Mouse (Mus musculus): ENCODE measurements at regions not wholly inside any gene's neighbourhood (a gene's known extent, or its start where the extent isn't known, plus 50 kb on each side); places are given as distances from the start of the nearest gene placed in this dataset.

DNA sequence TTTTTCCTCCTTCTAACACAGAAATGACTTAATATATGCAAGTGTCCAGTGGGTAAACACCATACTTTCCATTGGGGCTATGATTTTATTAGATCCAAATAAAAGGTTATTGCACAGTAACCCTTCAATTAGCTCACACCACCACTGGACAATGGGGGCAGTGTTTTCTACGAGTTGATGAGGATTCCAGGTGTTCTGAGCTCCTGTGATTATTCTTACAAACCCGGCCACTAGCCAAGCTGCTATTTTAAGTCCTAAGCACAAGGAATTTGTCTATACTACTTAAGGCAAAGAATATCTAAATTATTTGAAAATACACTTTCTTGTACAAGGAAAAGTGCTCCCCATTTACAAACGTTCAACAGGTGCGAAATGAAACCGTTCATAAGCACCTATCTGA, 2379.9 kb upstream of the Gm7489 start:
- no peak overlapping the region for H3K4me3 ChIP-seq (replicated peaks; ENCODE audit: control insufficient read depth, low read depth, low read length)
- H3K27ac ChIP-seq (ENCODE audit: control insufficient read depth, insufficient read depth, low read depth, low read length, poor library complexity), result no peak overlapping the region
- WGBS, result 79% methylated on average over 5 of the region's 5 CpGs
- H3K4me1 ChIP-seq (ENCODE audit: control insufficient read depth, insufficient read depth, low read length), result no peaks in the 10 kb centered on the region
- no peak for TF ChIP-seq CTCF (IDR thresholded peaks at IDR 0.05; ENCODE audit: control insufficient read depth, insufficient read depth, low read length)

GRCm38 (mm10) chr15:51507126-51507525, 2377.6 kb upstream of the Gm7489 start:
- Histone ChIP-seq H3K4me1 (ENCODE audit: control insufficient read depth, insufficient read depth, low read length) (no peaks in the 10 kb centered on the region), H3K27ac (ENCODE audit: control insufficient read depth, insufficient read depth, low read depth, low read length, poor library complexity) (no peak overlapping the region), H3K4me3 (replicated peaks; ENCODE audit: control insufficient read depth, low read depth, low read length) (no peak overlapping the region)
- TF ChIP-seq POLR2A (IDR thresholded peaks at IDR 0.05; ENCODE audit: borderline replicate concordance, control insufficient read depth, low read depth, low read length), result no peak
- TF ChIP-seq CTCF (IDR thresholded peaks at IDR 0.05; ENCODE audit: control insufficient read depth, insufficient read depth, low read length), result no peak
- 47% methylated on average over 2 of the region's 2 CpGs for WGBS

- WGBS, result 69% methylated on average over 5 of the region's 5 CpGs
- no peak overlapping the region for H3K27ac ChIP-seq (ENCODE audit: control insufficient read depth, insufficient read depth, low read depth, low read length, poor library complexity)
- H3K4me1 ChIP-seq (ENCODE audit: control insufficient read depth, insufficient read depth, low read length), result no peaks in the 10 kb centered on the region
- H3K4me3 ChIP-seq (replicated peaks; ENCODE audit: control insufficient read depth, low read depth, low read length), result no peak overlapping the region
- TF ChIP-seq POLR2A (IDR thresholded peaks at IDR 0.05; ENCODE audit: borderline replicate concordance, control insufficient read depth, low read depth, low read length) (no peak), CTCF (IDR thresholded peaks at IDR 0.05; ENCODE audit: control insufficient read depth, insufficient read depth, low read length) (no peak)
Measured at GRCm38 (mm10) chr15:51511319-51511718, 2373.4 kb upstream of the Gm7489 start.

GRCm38 (mm10) chr15:51536317-51536716, 2348.4 kb upstream of the Gm7489 start:
- Histone ChIP-seq H3K27ac (ENCODE audit: control insufficient read depth, insufficient read depth, low read depth, low read length, poor library complexity) (no peak overlapping the region), H3K4me3 (replicated peaks; ENCODE audit: control insufficient read depth, low read depth, low read length) (no peak overlapping the region), H3K4me1 (ENCODE audit: control insufficient read depth, insufficient read depth, low read length) (no peaks in the 10 kb centered on the region)
- no peak for TF ChIP-seq CTCF (IDR thresholded peaks at IDR 0.05; ENCODE audit: control insufficient read depth, insufficient read depth, low read length)
- no peak for TF ChIP-seq POLR2A (IDR thresholded peaks at IDR 0.05; ENCODE audit: borderline replicate concordance, control insufficient read depth, low read depth, low read length)
- 76% methylated on average over 5 of the region's 5 CpGs for WGBS

DNA sequence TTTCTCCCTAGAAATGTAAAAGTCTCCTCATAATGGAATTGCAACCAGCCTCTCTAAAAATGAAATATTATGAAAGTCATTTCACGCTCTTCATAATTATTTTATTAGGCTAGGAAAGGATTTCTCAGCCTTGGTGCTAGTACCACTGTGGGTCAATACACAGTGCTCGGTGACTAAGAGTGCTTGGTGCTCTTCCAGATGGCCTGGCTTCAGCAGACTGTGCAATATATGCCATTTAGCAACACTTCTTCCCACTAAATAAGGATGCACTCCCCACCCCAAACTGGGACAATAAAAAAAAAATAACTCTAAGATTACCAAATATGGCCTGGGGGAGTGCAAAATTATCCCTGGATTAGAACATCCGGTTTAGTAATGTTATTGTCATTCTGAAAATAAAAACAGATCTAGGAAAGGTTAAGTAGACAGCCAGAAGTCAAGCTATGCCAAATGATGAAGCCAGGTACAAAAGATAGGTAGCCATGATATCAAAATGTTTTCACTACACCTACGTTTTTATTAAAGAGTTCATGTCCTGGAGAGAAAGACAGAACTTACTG, 2333.4 kb upstream of the Gm7489 start:
- no peak for TF ChIP-seq POLR2A (IDR thresholded peaks at IDR 0.05; ENCODE audit: borderline replicate concordance, control insufficient read depth, low read depth, low read length)
- no peak for TF ChIP-seq CTCF (IDR thresholded peaks at IDR 0.05; ENCODE audit: control insufficient read depth, insufficient read depth, low read length)
- Histone ChIP-seq H3K4me3 (replicated peaks; ENCODE audit: control insufficient read depth, low read depth, low read length) (no peak overlapping the region), H3K4me1 (ENCODE audit: control insufficient read depth, insufficient read depth, low read length) (no peaks in the 10 kb centered on the region), H3K27ac (ENCODE audit: control insufficient read depth, insufficient read depth, low read depth, low read length, poor library complexity) (no peak overlapping the region)
- 74% methylated on average over 4 of the region's 4 CpGs for WGBS

GRCm38 (mm10) chr15:51558215-51558614, 2326.5 kb upstream of the Gm7489 start:
- no peak for TF ChIP-seq CTCF (IDR thresholded peaks at IDR 0.05; ENCODE audit: control insufficient read depth, insufficient read depth, low read length)
- no peak for TF ChIP-seq POLR2A (IDR thresholded peaks at IDR 0.05; ENCODE audit: borderline replicate concordance, control insufficient read depth, low read depth, low read length)
- H3K27ac ChIP-seq (ENCODE audit: control insufficient read depth, insufficient read depth, low read depth, low read length, poor library complexity), result no peak overlapping the region
- H3K4me1 ChIP-seq (ENCODE audit: control insufficient read depth, insufficient read depth, low read length), result no peaks in the 10 kb centered on the region
- no peak overlapping the region for H3K4me3 ChIP-seq (replicated peaks; ENCODE audit: control insufficient read depth, low read depth, low read length)

DNA sequence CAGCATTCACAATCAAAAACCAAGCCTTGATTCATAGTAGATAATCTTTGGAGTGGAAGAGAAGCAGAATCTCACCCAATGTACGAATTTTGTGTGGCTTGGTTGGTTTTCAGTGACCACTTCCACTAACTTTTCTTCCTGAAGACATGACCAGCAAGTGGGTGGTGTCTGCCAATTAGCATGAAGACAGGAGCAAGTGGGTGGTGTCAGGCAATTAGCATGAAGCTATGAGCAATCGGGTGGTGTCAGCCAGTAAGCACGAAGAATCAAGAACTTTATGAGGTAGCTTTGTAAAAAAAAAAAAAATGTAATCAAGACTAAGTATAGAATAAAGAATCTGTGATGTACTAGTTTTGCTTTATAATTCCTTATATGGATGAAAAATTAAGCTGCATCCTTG, 2319.2 kb upstream of the Gm7489 start:
- no peak for TF ChIP-seq POLR2A (IDR thresholded peaks at IDR 0.05; ENCODE audit: borderline replicate concordance, control insufficient read depth, low read depth, low read length)
- TF ChIP-seq CTCF (IDR thresholded peaks at IDR 0.05; ENCODE audit: control insufficient read depth, insufficient read depth, low read length), result no peak
- WGBS, result 71% methylated on average over 3 of the region's 3 CpGs
- no peak overlapping the region for H3K4me3 ChIP-seq (replicated peaks; ENCODE audit: control insufficient read depth, low read depth, low read length)
- no peak overlapping the region for H3K27ac ChIP-seq (ENCODE audit: control insufficient read depth, insufficient read depth, low read depth, low read length, poor library complexity)
- H3K4me1 ChIP-seq (ENCODE audit: control insufficient read depth, insufficient read depth, low read length), result no peaks in the 10 kb centered on the region

- no peaks in the 10 kb centered on the region for H3K4me1 ChIP-seq (ENCODE audit: control insufficient read depth, insufficient read depth, low read length)
- TF ChIP-seq CTCF (IDR thresholded peaks at IDR 0.05; ENCODE audit: control insufficient read depth, insufficient read depth, low read length) (no peak), POLR2A (IDR thresholded peaks at IDR 0.05; ENCODE audit: borderline replicate concordance, control insufficient read depth, low read depth, low read length) (no peak)
- H3K27ac ChIP-seq (ENCODE audit: control insufficient read depth, insufficient read depth, low read depth, low read length, poor library complexity), result no peak overlapping the region
- no peak overlapping the region for H3K4me3 ChIP-seq (replicated peaks; ENCODE audit: control insufficient read depth, low read depth, low read length)
- 83% methylated on average over 1 of the region's 1 CpGs for WGBS
Measured at GRCm38 (mm10) chr15:51570631-51571030, 2314.1 kb upstream of the Gm7489 start.

GRCm38 (mm10) chr15:51574538-51575105, 2310.1 kb upstream of the Gm7489 start:
- H3K27ac ChIP-seq (ENCODE audit: control insufficient read depth, insufficient read depth, low read depth, low read length, poor library complexity), result no peak overlapping the region
- no peak for TF ChIP-seq POLR2A (IDR thresholded peaks at IDR 0.05; ENCODE audit: borderline replicate concordance, control insufficient read depth, low read depth, low read length)
- no peak for TF ChIP-seq CTCF (IDR thresholded peaks at IDR 0.05; ENCODE audit: control insufficient read depth, insufficient read depth, low read length)
- WGBS, result 48% methylated on average over 8 of the region's 8 CpGs
- no peaks in the 10 kb centered on the region for H3K4me1 ChIP-seq (ENCODE audit: control insufficient read depth, insufficient read depth, low read length)
- H3K4me3 ChIP-seq (replicated peaks; ENCODE audit: control insufficient read depth, low read depth, low read length), result no peak overlapping the region

All from bone marrow, adult 2 months (tissue).